Mouse (Mus musculus) heart, embryonic 16.5 days (tissue): Measurements from ENCODE around the gene Smtn. TPM values are rescaled to one million over a fixed set of nuclear protein-coding genes. Genes with fewer than 3 reads are reported as not detected.

Source experiments
- ATAC-seq: fragments of 200-750 bp; cut with Nextera tagmentation; replicated peaks from 2 replicates; pipeline ENCODE4 v1.8.0; 2017; ENCODE audit warnings: moderate number of reproducible peaks; ENCODE audit not compliant: insufficient read depth, low FRiP score; ENCODE audit errors: extremely low read depth
- H3K27ac ChIP-seq: fragments of 300-500 bp; sonication (generic); 2 replicates; pipeline ENCODE4 v1.5.1; 2014; ENCODE audit warnings: mild to moderate bottlenecking, low read length, control low read depth, moderate library complexity
- H3K27me3 ChIP-seq: fragments of 300-500 bp; sonication (generic); 2 replicates; pipeline ENCODE4 v1.6.1; 2014; ENCODE audit warnings: low read length, mixed read lengths; ENCODE audit not compliant: control insufficient read depth, insufficient read depth
- H3K36me3 ChIP-seq: fragments of 300-500 bp; sonication (generic); 2 replicates; pipeline ENCODE4 v1.6.1; 2014; ENCODE audit not compliant: control insufficient read depth, insufficient read depth
- H3K4me1 ChIP-seq: fragments of 300-500 bp; sonication (generic); 2 replicates; pipeline ENCODE4 v1.6.1; 2014; ENCODE audit warnings: low read length, mixed read lengths; ENCODE audit not compliant: control insufficient read depth, insufficient read depth
- H3K4me2 ChIP-seq: fragments of 300-500 bp; sonication (generic); 2 replicates; pipeline ENCODE4 v1.6.1; 2014; ENCODE audit warnings: low read depth, mild to moderate bottlenecking, control low read depth, low read length
- H3K4me3 ChIP-seq: fragments of 300-500 bp; sonication (generic); 2 replicates; pipeline ENCODE4 v1.5.1; 2014; ENCODE audit warnings: mild to moderate bottlenecking, control low read depth, low read length
- H3K9ac ChIP-seq: fragments of 300-500 bp; sonication (generic); 2 replicates; pipeline ENCODE4 v1.6.1; 2014; ENCODE audit warnings: low read length, control low read depth
- H3K9me3 ChIP-seq: fragments of 300-500 bp; sonication (generic); replicated peaks from 2 replicates; pipeline ENCODE4 v1.6.1; 2016; ENCODE audit warnings: low read length; ENCODE audit not compliant: control insufficient read depth
- WGBS: fragments of 180-500 bp; shearing (Covaris S2); extraction: QIAGEN DNeasy Blood & Tissue Kit; methylation state at CpG from one replicate; pipeline ENCODE4 v1.1.7; 2014; 5-methylcytosine and 5-hydroxymethylcytosine counted together
- polyA plus RNA-seq: library from polyadenylated mRNA; unstranded; fragments of >200 nt; fragmentation: Nextera tagmentation; extraction: Ambion mirVana; gene quantifications from 2 replicates; pipeline ENCODE4 v1.2.1, GENCODE M21; 2015

Gene Smtn
- polyA plus RNA-seq, 1 experiment from 2014 or later, result 93.9 TPM

GRCm38 (mm10) chr11:3495496-3495895 lies 44.9 kb downstream of the Smtn start:
- H3K9me3 ChIP-seq, result no peaks in the 10 kb centered on the region
- 78% methylated on average over 14 of the region's 14 CpGs for WGBS
- H3K4me3 ChIP-seq, result no peak overlapping the region
- H3K4me2 ChIP-seq, result no peak overlapping the region
- H3K36me3 ChIP-seq, result no peaks in the 10 kb centered on the region; the same call in 1 of the 2 replicates
- H3K9ac ChIP-seq, result no peak overlapping the region
- H3K4me1 ChIP-seq, result no peaks in the 10 kb centered on the region
- no peak for ATAC-seq
- no peak overlapping the region for H3K27ac ChIP-seq
- H3K27me3 ChIP-seq, result no peaks in the 10 kb centered on the region

- no peak overlapping the region for H3K27ac ChIP-seq
- no peak overlapping the region for H3K9ac ChIP-seq
- no peak overlapping the region for H3K4me3 ChIP-seq
- no peaks in the 10 kb centered on the region for H3K9me3 ChIP-seq
- no peaks in the 10 kb centered on the region for H3K4me1 ChIP-seq
- no peaks in the 10 kb centered on the region; the same call in 1 of the 2 replicates for H3K36me3 ChIP-seq
- no peak overlapping the region for H3K4me2 ChIP-seq
- WGBS, result 78% methylated on average over 17 of the region's 17 CpGs
- no peak for ATAC-seq
- H3K27me3 ChIP-seq, result no peaks in the 10 kb centered on the region
These were observed 45.6 kb downstream of the Smtn start for GRCm38 (mm10) chr11:3494857-3495256.

GRCm38 (mm10) chr11:3492748-3493147 lies 47.7 kb downstream of the Smtn start:
- no peak for ATAC-seq
- H3K27ac ChIP-seq, result no peak overlapping the region

GRCm38 (mm10) chr11:3489036-3489435 lies 51.4 kb downstream of the Smtn start:
- H3K4me1 ChIP-seq, result peaks cover 2% of the 10 kb centered on the region; the same call in 1 of the 2 replicates
- 47% methylated on average over 5 of the region's 5 CpGs for WGBS
- no peaks in the 10 kb centered on the region for H3K27me3 ChIP-seq
- H3K27ac ChIP-seq, result no peak overlapping the region
- no peak for ATAC-seq
- H3K4me3 ChIP-seq, result no peak overlapping the region
- no peak overlapping the region for H3K9ac ChIP-seq
- no peaks in the 10 kb centered on the region for H3K9me3 ChIP-seq
- H3K36me3 ChIP-seq, result no peaks in the 10 kb centered on the region
- no peak overlapping the region for H3K4me2 ChIP-seq

More at GRCm38 (mm10) chr11:3492748-3493147, 47.7 kb downstream of the Smtn start:
- 70% methylated on average over 4 of the region's 4 CpGs for whole genome bisulfite sequencing
- Histone ChIP-seq H3K9ac (no peak overlapping the region), H3K9me3 (no peaks in the 10 kb centered on the region), H3K4me2 (no peak overlapping the region), H3K4me1 (peaks cover 2% of the 10 kb centered on the region; the same call in 1 of the 2 replicates), H3K27me3 (no peaks in the 10 kb centered on the region), H3K4me3 (no peak overlapping the region), H3K36me3 (no peaks in the 10 kb centered on the region)

GRCm38 (mm10) chr11:3487952-3488570 lies 52.4 kb downstream of the Smtn start, which contains the start of gene Pla2g3:
Gene Pla2g3 (plus strand): TSS chr11:3488284.
- H3K9me3 ChIP-seq, result no peaks in the 10 kb centered on the region
- WGBS, result 40% methylated on average over 11 of the region's 11 CpGs

GRCm38 (mm10) chr11:3486349-3486748 lies 54.1 kb downstream of the Smtn start:
- WGBS, result 60% methylated on average over 7 of the region's 7 CpGs
- ATAC-seq, result no peak
- Histone ChIP-seq H3K4me1 (peaks cover 2% of the 10 kb centered on the region; the same call in 1 of the 2 replicates), H3K27me3 (no peaks in the 10 kb centered on the region), H3K4me3 (no peak overlapping the region), H3K9ac (no peak overlapping the region), H3K27ac (no peak overlapping the region), H3K9me3 (no peaks in the 10 kb centered on the region), H3K36me3 (no peaks in the 10 kb centered on the region), H3K4me2 (no peak overlapping the region)

More at GRCm38 (mm10) chr11:3487952-3488570, 52.4 kb downstream of the Smtn start, which contains the start of gene Pla2g3:
- Histone ChIP-seq H3K27ac (no peak within 1 kb of the TSS), H3K4me3 (no peak within 1 kb of the TSS), H3K27me3 (no peaks in the 10 kb centered on the region), H3K4me1 (peaks cover 2% of the 10 kb centered on the region; the same call in 1 of the 2 replicates), H3K36me3 (no peaks in the 10 kb centered on the region), H3K4me2 (no peak within 1 kb of the TSS), H3K9ac (no peak within 1 kb of the TSS)
- no peak for ATAC-seq

GRCm38 (mm10) chr11:3483980-3484642 lies 56.3 kb downstream of the Smtn start:
- no peaks in the 10 kb centered on the region for H3K27me3 ChIP-seq
- no peaks in the 10 kb centered on the region for H3K9me3 ChIP-seq
- no peaks in the 10 kb centered on the region for H3K36me3 ChIP-seq
- H3K9ac ChIP-seq, result no peak overlapping the region
- peaks cover 2% of the 10 kb centered on the region; the same call in 1 of the 2 replicates for H3K4me1 ChIP-seq
- 58% methylated on average over 11 of the region's 11 CpGs for WGBS
- no peak overlapping the region for H3K4me2 ChIP-seq
- no peak for ATAC-seq
- H3K27ac ChIP-seq, result no peak overlapping the region
- no peak overlapping the region for H3K4me3 ChIP-seq

GRCm38 (mm10) chr11:3475489-3475888 lies 64.9 kb downstream of the Smtn start:
- Histone ChIP-seq H3K27ac (no peak overlapping the region), H3K27me3 (no peaks in the 10 kb centered on the region), H3K9ac (no peak overlapping the region), H3K36me3 (no peaks in the 10 kb centered on the region), H3K4me3 (no peak overlapping the region), H3K4me2 (no peak overlapping the region), H3K9me3 (no peaks in the 10 kb centered on the region), H3K4me1 (no peaks in the 10 kb centered on the region)
- no peak for ATAC-seq

GRCm38 (mm10) chr11:3474480-3475115 lies 65.8 kb downstream of the Smtn start:
- Histone ChIP-seq H3K9ac (no peak overlapping the region), H3K4me1 (no peaks in the 10 kb centered on the region), H3K4me2 (no peak overlapping the region), H3K36me3 (no peaks in the 10 kb centered on the region), H3K4me3 (no peak overlapping the region), H3K9me3 (no peaks in the 10 kb centered on the region), H3K27me3 (no peaks in the 10 kb centered on the region), H3K27ac (no peak overlapping the region)
- 82% methylated on average over 7 of the region's 7 CpGs for WGBS
- ATAC-seq, result no peak
